Mouse (Mus musculus) ES-CJ7 (cell line): Measurements from ENCODE around the gene Prr27.

Experiments used
- DNase-seq: peaks from one replicate; pipeline ENCODE4 v3.0.0; 2011; ENCODE audit warnings: low read depth, low spot score

Gene Prr27

DNA sequence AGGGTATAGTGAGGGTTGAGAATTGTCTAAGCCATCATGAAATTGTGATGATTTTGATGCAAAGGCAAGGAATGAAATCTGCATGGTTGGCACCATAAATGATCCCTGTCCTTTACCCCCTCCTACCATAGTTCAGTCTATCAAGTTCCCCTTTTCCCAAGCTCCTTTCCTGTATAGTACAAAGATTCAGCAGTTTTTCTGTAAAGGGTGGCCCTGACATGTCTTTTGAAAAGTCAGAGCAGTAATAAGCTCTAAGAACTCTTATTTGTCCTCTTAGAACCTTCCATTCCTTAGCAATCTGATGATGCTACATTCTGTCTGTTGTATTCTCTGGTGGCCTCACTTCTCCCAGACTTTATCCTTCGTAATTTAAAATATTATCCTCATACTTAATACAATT, at the start of gene Prr27:
Gene Prr27 (plus strand): TSS at position 301 of the 400 bp plus-strand sequence.
- DNase-seq: no peak

DNA sequence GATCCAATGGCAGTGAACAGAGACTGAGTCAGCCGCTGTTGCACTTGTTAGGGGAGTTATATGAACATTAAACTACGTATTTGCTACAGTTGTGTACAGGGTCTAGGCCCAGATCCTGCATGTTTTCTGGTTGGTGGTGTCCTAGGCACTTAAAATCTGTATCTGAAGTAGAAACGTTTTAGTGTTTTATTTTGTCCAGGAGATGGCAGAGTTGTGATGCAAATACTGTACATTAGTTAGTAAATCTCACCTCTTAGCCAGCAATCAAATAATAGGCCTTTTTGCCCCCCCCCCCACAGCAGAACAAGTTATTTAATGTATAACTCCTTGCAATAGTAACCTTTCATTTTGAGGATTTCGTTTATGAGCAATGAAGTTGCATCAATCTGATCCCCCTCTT, 42.8 kb upstream of the Prr27 start:
- DNase-seq: peak; percentile 19

DNA sequence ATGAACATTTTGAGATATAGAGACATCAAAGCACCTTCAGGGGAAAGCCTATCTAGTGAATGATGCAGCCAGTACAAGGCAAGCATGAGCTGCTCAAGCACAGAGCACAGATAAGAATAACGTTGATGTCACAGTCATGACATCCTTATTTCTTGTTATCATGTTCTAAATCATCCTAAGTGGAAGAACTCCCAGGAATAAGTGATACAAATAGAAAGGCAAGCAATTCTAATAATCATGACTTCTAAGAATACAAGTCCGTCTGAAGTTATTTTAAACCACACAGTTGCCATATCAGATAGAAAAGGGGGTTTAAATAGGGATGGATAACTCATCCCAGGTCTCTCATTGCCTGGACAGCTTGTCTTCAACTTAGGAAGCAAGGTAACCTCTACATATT, 17.7 kb upstream of the Prr27 start, which contains the start of gene Csn1s2b:
Gene Csn1s2b (plus strand): TSS at position 301 of the 400 bp plus-strand sequence.
- DNase-seq: no peak

DNA sequence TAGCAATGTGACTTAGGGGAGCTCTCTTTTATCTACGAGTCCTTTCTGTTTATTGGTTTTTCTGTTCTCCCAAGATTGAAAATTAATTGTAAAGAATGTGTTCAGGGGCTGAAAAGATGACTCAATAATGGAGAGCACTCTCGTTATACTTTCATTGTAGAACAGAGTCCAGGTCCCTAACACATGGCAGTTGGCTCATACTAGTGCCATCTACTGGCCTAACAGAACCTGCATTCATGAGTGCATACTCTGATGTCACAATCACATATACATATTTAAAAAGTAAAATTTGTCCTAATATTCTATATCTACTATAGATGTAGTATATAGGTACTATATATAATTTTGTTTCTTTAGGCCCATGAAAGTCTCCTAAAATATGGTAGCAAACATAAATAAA, 16.2 kb upstream of the Prr27 start:
- DNase-seq: peak; percentile 19

DNA sequence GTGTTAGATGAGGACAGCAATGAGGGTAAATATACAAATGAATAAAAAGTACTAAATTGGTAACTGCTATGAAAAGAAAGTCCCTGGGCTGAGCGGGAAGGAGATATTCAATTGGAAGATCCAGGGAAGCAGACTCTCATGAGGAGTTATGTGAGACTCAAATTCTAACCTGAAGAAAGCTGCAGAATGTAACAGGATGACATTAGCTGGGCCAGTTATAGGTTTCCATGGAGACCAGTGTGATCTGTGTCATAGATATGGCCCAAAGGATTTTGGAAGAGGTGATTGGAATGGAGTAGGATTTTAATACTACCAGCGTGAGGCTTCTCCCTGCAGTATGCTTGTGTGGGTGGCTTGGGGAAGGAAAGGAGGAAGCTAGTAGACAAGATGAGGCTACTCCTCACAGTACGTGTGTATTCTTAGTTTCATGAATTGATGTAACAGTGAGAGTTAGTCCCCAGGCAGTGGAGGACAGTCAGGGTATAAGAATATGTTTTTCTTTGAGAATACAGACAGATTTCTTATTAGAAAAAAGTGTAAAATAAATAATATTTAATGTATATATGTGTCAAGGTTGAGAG, 29.7 kb downstream of the Prr27 start:
- DNase-seq: no peak

DNA sequence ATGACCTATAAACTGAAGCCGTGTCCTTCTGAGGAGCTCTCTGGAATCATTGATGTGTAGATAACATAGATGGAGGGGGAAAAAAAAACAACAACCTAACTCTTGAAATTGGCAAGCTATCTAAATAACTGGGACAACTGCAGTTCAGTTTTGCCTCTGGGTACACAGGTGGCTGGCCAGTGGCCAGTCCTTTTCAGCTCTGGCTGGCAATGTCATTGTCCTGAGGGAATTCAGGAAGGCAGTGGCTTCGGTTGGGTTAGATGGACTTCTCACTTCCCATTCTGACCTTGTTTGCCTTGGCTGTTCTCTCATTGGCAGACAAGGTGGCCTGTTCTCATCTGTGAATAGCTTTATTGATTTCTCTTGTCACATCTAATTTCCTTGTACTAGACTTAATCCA, 44.6 kb downstream of the Prr27 start:
- DNase-seq: no peak

DNA sequence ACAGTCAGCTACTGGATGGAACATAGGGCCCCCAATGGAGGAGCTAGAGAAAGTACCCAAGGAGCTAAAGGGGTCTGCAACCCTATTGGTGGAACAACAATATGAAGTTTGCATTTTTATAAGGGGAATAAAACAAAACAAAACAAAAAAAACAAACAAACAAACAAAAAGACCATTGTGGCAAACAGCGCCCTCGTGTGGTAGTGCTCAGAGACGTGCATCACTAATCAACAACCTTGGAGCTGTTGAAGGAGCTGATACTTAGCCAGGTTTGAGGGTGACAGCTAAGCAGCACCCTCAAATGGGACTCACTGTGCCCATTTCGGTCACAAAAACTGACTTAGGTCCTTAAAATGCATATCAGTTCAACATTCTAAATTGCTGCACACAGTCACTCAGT, 45.9 kb downstream of the Prr27 start:
- DNase-seq: peak; percentile 24

DNA sequence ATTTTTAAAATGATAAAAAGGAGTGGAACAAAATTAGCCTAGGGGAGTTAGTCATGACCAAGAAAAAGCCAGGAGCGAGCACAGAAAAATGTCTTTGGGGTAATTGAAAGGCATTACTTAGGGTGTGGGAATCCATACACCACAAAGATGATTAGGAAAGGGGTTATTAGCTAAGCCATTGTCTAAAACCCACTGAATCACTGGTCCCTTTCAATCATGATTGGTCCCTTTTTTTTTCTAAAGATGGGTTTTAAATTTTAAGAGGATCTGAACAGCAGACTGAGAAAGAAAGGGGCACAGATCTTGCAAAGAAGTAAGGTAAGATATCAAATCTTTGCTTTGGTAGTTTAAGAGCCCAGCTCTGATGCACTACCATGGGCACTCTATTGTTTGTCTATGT, 59.2 kb downstream of the Prr27 start, which contains the start of gene Odam:
Gene Odam (plus strand): TSS at position 301 of the 400 bp plus-strand sequence.
- DNase-seq: no peak
